Comparison of ENCODE assay signal across 8 mouse cellular contexts in genomic region chr6:17464281-17465025, GRCm38 (mm10). TPM values are rescaled to one million over a fixed set of nuclear protein-coding genes. Genes with fewer than 3 reads are reported as not detected.
DNase-seq lines count a peak whose midpoint lies in the region; TF ChIP-seq lines count a peak whose summit lies in the region.

No protein-coding gene starts in this region.

- peak; percentile 6 for DNase-seq in ovary, postnatal 36 days (ENCODE audit: low spot score)
- no peak for DNase-seq in ovary, adult 18-20 months (ENCODE audit: low spot score)
- DNase-seq in kidney, adult 8-10 months, result peak; percentile 56 to 60
- DNase-seq in adrenal gland, adult (ENCODE audit: inconsistent age in 2 of 2, low spot score in 1 of 2), result no peak
- DNase-seq in cerebellum, adult 18-20 months, result no peak
- DNase-seq in urinary bladder, adult 2 months (ENCODE audit: low spot score), result no peak

- no peak for TF ChIP-seq CTCF in embryonic fibroblast, embryonic 13.5 days (IDR thresholded peaks at IDR 0.05; ENCODE audit: borderline replicate concordance, insufficient read depth, low read length)

- H3K4me3 ChIP-seq in embryonic fibroblast, embryonic 13.5 days (ENCODE audit: insufficient read depth, low read length), result peak overlapping the region; percentile 56
- H3K4me3 ChIP-seq in megakaryocyte, embryonic 14.5 days (replicated peaks), result peak overlapping the region; percentile 91

- H3K9me3 ChIP-seq in megakaryocyte, embryonic 14.5 days, result no peaks in the 10 kb centered on the region

- TF ChIP-seq POLR2A in embryonic fibroblast, embryonic 13.5 days (IDR thresholded peaks at IDR 0.05; ENCODE audit: low read depth, low read length), result no peak

- no peak overlapping the region for H3K27ac ChIP-seq in embryonic fibroblast, embryonic 13.5 days (ENCODE audit: insufficient read depth, low read length)

- H3K4me1 ChIP-seq in embryonic fibroblast, embryonic 13.5 days (ENCODE audit: control insufficient read depth, insufficient read depth, low read length), result 0 out of 2 replicates have a peak, but pooled peaks cover 5% of the 10 kb centered on the region
- peaks cover 13% of the 10 kb centered on the region for H3K4me1 ChIP-seq in megakaryocyte, embryonic 14.5 days

- H3K27me3 ChIP-seq in megakaryocyte, embryonic 14.5 days (replicated peaks), result peaks cover 48% of the 10 kb centered on the region

- no peaks in the 10 kb centered on the region for H3K36me3 ChIP-seq in megakaryocyte, embryonic 14.5 days (replicated peaks; ENCODE audit: low read length)

RNA-seq across cellular contexts. Expression of gene Met, which starts 0.9 kb away (rescaled TPM):
- polyA plus RNA-seq in embryonic fibroblast, embryonic 13.5 days (2011; ENCODE audit: insufficient read length, low read depth, missing spikeins), result 14.7 TPM in 2 replicates
- not detected in 2 replicates for polyA plus RNA-seq in megakaryocyte, embryonic 14.5 days (2012; ENCODE audit: insufficient read depth, low replicate concordance)
- polyA plus RNA-seq in urinary bladder, adult 2 months (2012; rRNA removed), result 16.4 and 18.6 TPM in 2 replicates

Comparison
In these comparisons a context has a peak if more than half of its experiments do, and no peak if none do; other contexts are left out.
1. DNase-seq: peak in ovary, postnatal 36 days (single experiment) and kidney, adult 8-10 months (2 of 2); none in ovary, adult 18-20 months (single experiment), adrenal gland, adult (0 of 2), cerebellum, adult 18-20 months (0 of 2) and urinary bladder, adult 2 months (single experiment).
2. RNA of gene Met, which starts 0.9 kb away (polyA plus RNA-seq): 16.4 to 18.6 TPM in urinary bladder, adult 2 months and 14.7 TPM in embryonic fibroblast, embryonic 13.5 days; not detected in megakaryocyte, embryonic 14.5 days; every median in the first group is over 10 times any median in the second.